ENCODE assay signal across 18 mouse cellular contexts in genomic region chr17:51262946-51263345, GRCm38 (mm10).
DNase-seq lines count a peak whose midpoint lies in the region; ATAC-seq lines count a peak whose summit lies in the region.
"Had no signal": no experiment of that assay in that cellular context is flagged by ENCODE, and none has a peak within 500 bp of the region (broad histone marks: within the 10 kb centered on the region; RNA-seq: fewer than 3 reads in every experiment).

No protein-coding gene starts in this region.

- ATAC-seq in embryonic facial prominence, embryonic 14.5 days (ENCODE audit: low read depth) = 0 out of 2 replicates have a peak, but pooled peaks have one; percentile 15
- ATAC-seq: forebrain, embryonic 14.5 days; hindbrain, postnatal 0 days had no signal

- DNase-seq in embryonic facial prominence, embryonic 14.5 days (ENCODE audit: low spot score) = no peak
- no peak for DNase-seq in embryonic facial prominence, embryonic 10.5 days (ENCODE audit: low spot score)
- peak; percentile 12 for DNase-seq in layer of hippocampus, adult 9-11 months
- no peak for DNase-seq in layer of hippocampus, adult 8-10 months (ENCODE audit: low spot score in 2 of 2)
- DNase-seq in right cerebral cortex, adult 18-20 months = peak; percentile 16
- no peak for DNase-seq in right cerebral cortex, postnatal 25 days
- DNase-seq in B cell, adult 2 months = no peak
- DNase-seq: adrenal gland, postnatal 10 days; cerebellum, adult 18-20 months; cerebellum, adult 9-11 months; gastrocnemius, postnatal 14 days; heart, adult 2 months; heart, postnatal 14 days had no signal

- H3K4me3 ChIP-seq in embryonic facial prominence, embryonic 14.5 days (ENCODE audit: low read depth, low read length) = no peak overlapping the region
- no peak overlapping the region for H3K4me3 ChIP-seq in embryonic facial prominence, embryonic 10.5 days
- H3K4me3 ChIP-seq: heart, adult 2 months; heart, embryonic 15.5 days; hindbrain, embryonic 13.5 days had no signal

- H3K9me3 ChIP-seq in embryonic facial prominence, embryonic 14.5 days (ENCODE audit: control insufficient read depth, low read length) = no peaks in the 10 kb centered on the region
- H3K9me3 ChIP-seq in embryonic facial prominence, embryonic 10.5 days = no peaks in the 10 kb centered on the region
- H3K9me3 ChIP-seq: heart, embryonic 15.5 days; hindbrain, embryonic 13.5 days had no signal

- H3K4me2 ChIP-seq in embryonic facial prominence, embryonic 14.5 days (ENCODE audit: low read depth, low read length) = no peak overlapping the region
- H3K4me2 ChIP-seq: heart, embryonic 11.5 days; heart, embryonic 15.5 days; hindbrain, embryonic 13.5 days had no signal

- no peaks in the 10 kb centered on the region for H3K36me3 ChIP-seq in embryonic facial prominence, embryonic 14.5 days (ENCODE audit: control insufficient read depth, insufficient read depth, low read length)
- no peaks in the 10 kb centered on the region for H3K36me3 ChIP-seq in embryonic facial prominence, embryonic 10.5 days (replicated peaks)
- H3K36me3 ChIP-seq: heart, embryonic 15.5 days; hindbrain, embryonic 13.5 days had no signal

- no peaks in the 10 kb centered on the region for H3K4me1 ChIP-seq in embryonic facial prominence, embryonic 14.5 days (ENCODE audit: control insufficient read depth, insufficient read depth, low read length)
- no peaks in the 10 kb centered on the region for H3K4me1 ChIP-seq in embryonic facial prominence, embryonic 10.5 days
- H3K4me1 ChIP-seq: heart, embryonic 15.5 days; hindbrain, embryonic 13.5 days had no signal

- H3K9ac ChIP-seq in embryonic facial prominence, embryonic 14.5 days (ENCODE audit: low read depth, low read length) = no peak overlapping the region
- H3K9ac ChIP-seq: heart, embryonic 15.5 days; hindbrain, embryonic 13.5 days had no signal

- H3K27me3 ChIP-seq in embryonic facial prominence, embryonic 14.5 days (replicated peaks; ENCODE audit: control insufficient read depth, insufficient read depth, low read length) = no peaks in the 10 kb centered on the region
- H3K27me3 ChIP-seq in embryonic facial prominence, embryonic 10.5 days (replicated peaks; ENCODE audit: low read depth, poor library complexity, severe bottlenecking) = no peaks in the 10 kb centered on the region
- H3K27me3 ChIP-seq: heart, embryonic 15.5 days; hindbrain, embryonic 13.5 days had no signal

- H3K27ac ChIP-seq in embryonic facial prominence, embryonic 14.5 days (replicated peaks; ENCODE audit: low read depth, low read length) = no peak overlapping the region
- no peak overlapping the region for H3K27ac ChIP-seq in embryonic facial prominence, embryonic 10.5 days (replicated peaks)
- H3K27ac ChIP-seq: heart, adult 2 months; heart, embryonic 15.5 days; hindbrain, embryonic 13.5 days; hindbrain, postnatal 0 days had no signal

- WGBS in embryonic facial prominence, embryonic 14.5 days = 70% methylated on average over 3 of the region's 3 CpGs
- WGBS in embryonic facial prominence, embryonic 10.5 days = 68% methylated on average over 3 of the region's 3 CpGs

Comparison
In these comparisons a context has a peak if more than half of its experiments do, and no peak if none do; other contexts are left out.
1. DNase-seq: peak in layer of hippocampus, adult 9-11 months (single experiment) and right cerebral cortex, adult 18-20 months (single experiment); none in embryonic facial prominence, embryonic 14.5 days (single experiment), embryonic facial prominence, embryonic 10.5 days (single experiment), layer of hippocampus, adult 8-10 months (0 of 2), right cerebral cortex, postnatal 25 days (single experiment) and B cell, adult 2 months (0 of 2).